Mouse (Mus musculus) hindbrain, postnatal 0 days (tissue): ENCODE results near the gene E2f8. TPM values are rescaled to one million over a fixed set of nuclear protein-coding genes. Genes with fewer than 3 reads are reported as not detected.

Source experiments
- ATAC-seq: fragments of 200-750 bp; cut with Nextera tagmentation; 2 replicates; pipeline ENCODE4 v1.8.0; 2017; ENCODE audit warnings: mild to moderate bottlenecking, moderate TSS enrichment, moderate library complexity
- DNase-seq: peaks from one replicate; pipeline ENCODE4 v3.0.0-alpha.2; 2015; ENCODE audit warnings: low spot score
- H3K27ac ChIP-seq: fragments of 300-500 bp; sonication (generic); 2 replicates; pipeline ENCODE4 v1.5.1; 2014; ENCODE audit warnings: mild to moderate bottlenecking
- H3K27me3 ChIP-seq: fragments of 300-500 bp; sonication (generic); 2 replicates; pipeline ENCODE4 v1.6.1; 2014; ENCODE audit warnings: low read length, mixed read lengths; ENCODE audit not compliant: insufficient read depth
- H3K36me3 ChIP-seq: fragments of 300-500 bp; sonication (generic); 2 replicates; pipeline ENCODE4 v1.6.1; 2014; ENCODE audit warnings: low read length, mixed read lengths; ENCODE audit not compliant: insufficient read depth
- H3K4me1 ChIP-seq: fragments of 300-500 bp; sonication (generic); 2 replicates; pipeline ENCODE4 v1.6.1; 2014; ENCODE audit warnings: antibody characterized with exemption, low read length, mixed read lengths; ENCODE audit not compliant: insufficient read depth
- H3K4me2 ChIP-seq: fragments of 300-500 bp; sonication (generic); 2 replicates; pipeline ENCODE4 v1.6.1; 2014; ENCODE audit warnings: low read depth, mild to moderate bottlenecking, low read length, moderate library complexity, mixed read lengths
- H3K4me3 ChIP-seq: fragments of 300-500 bp; sonication (generic); 2 replicates; pipeline ENCODE4 v1.5.1; 2014; ENCODE audit warnings: low read length
- H3K9ac ChIP-seq: fragments of 300-500 bp; sonication (generic); replicated peaks from 2 replicates; pipeline ENCODE4 v1.6.1; 2014; ENCODE audit warnings: mild to moderate bottlenecking, low read length, moderate library complexity, mixed read lengths
- H3K9me3 ChIP-seq: fragments of 300-500 bp; sonication (generic); 2 replicates; pipeline ENCODE4 v1.6.1; 2016; ENCODE audit warnings: low read length, mixed read lengths
- CTCF ChIP-seq: IDR thresholded peaks from 2 replicates; pipeline ENCODE4 v1.5.1; 2016; ENCODE audit warnings: antibody characterized with exemption, control low read depth, low read depth
- WGBS: fragments of 180-500 bp; shearing (Covaris S2); extraction: QIAGEN DNeasy Blood & Tissue Kit; methylation state at CpG from one replicate; pipeline ENCODE4 v1.1.7; 2014; 5-methylcytosine and 5-hydroxymethylcytosine counted together
- polyA plus RNA-seq: library from polyadenylated mRNA; unstranded; fragments of >200 nt; fragmentation: Nextera tagmentation; extraction: Ambion mirVana; gene quantifications from 2 replicates; pipeline ENCODE4 v1.2.1, GENCODE M21; 2015
- total RNA-seq: library from RNA; depleted of rRNA; stranded (reverse); fragments of >200 nt; gene quantifications from 2 replicates; pipeline ENCODE4 v1.2.3, GENCODE M21; 2014

Gene E2f8
- total and polyA plus RNA-seq, 2 experiments from 2014 or later, result 2.0 to 2.6 TPM

- no peaks in the 10 kb centered on the region for H3K36me3 ChIP-seq
- ATAC-seq (peak; percentile 46; the same call in 1 of the 2 replicates), DNase-seq (peak; percentile 82)
- no peaks in the 10 kb centered on the region for H3K27me3 ChIP-seq
- no peaks in the 10 kb centered on the region for H3K9me3 ChIP-seq
- 1% methylated on average over 6 of the region's 6 CpGs for WGBS
- TF ChIP-seq CTCF, result peak; percentile 90
- no peak overlapping the region for H3K9ac ChIP-seq
- H3K4me1 ChIP-seq, result peaks cover 6% of the 10 kb centered on the region; the same call in 1 of the 2 replicates
- H3K4me3 ChIP-seq, result no peak overlapping the region
- no peak overlapping the region for H3K4me2 ChIP-seq
- H3K27ac ChIP-seq, result no peak overlapping the region
Measured at GRCm38 (mm10) chr7:48894152-48894551, 12.8 kb upstream of the E2f8 start.

DNA sequence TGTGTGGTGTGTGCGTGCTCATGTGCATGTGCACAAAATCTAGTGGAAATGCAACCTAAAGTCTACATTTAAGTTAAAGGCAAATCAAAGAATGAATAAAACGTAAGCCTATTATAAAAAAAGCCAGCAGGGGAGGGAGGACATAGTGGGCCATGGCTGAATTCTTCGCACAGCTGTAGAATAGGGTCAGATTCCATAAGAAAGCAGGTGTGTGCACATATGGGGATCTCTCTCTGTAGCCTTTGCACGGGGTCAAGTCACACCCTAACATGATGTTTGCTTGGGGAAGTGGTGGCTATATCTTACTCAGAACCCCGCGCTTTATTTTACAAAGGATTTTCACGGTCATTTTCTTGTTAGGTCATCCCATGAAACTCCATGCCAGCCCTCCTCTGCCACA, 11.7 kb upstream of the E2f8 start:
- Histone ChIP-seq H3K27ac (no peak overlapping the region), H3K9ac (no peak overlapping the region)

GRCm38 (mm10) chr7:48891029-48891428, 9.6 kb upstream of the E2f8 start:
- no peak overlapping the region for H3K4me3 ChIP-seq
- no peaks in the 10 kb centered on the region for H3K36me3 ChIP-seq
- H3K27ac ChIP-seq, result no peak overlapping the region
- H3K4me1 ChIP-seq, result no peaks in the 10 kb centered on the region; the same call in 1 of the 2 replicates
- WGBS, result 27% methylated on average over 5 of the region's 5 CpGs
- H3K4me2 ChIP-seq, result no peak overlapping the region
- no peak for TF ChIP-seq CTCF
- ATAC-seq, result no peak
- H3K9ac ChIP-seq, result no peak overlapping the region
- no peak for DNase-seq
- H3K9me3 ChIP-seq, result no peaks in the 10 kb centered on the region
- H3K27me3 ChIP-seq, result no peaks in the 10 kb centered on the region

More for the DNA sequence above, 11.7 kb upstream of the E2f8 start:
- H3K36me3 ChIP-seq, result no peaks in the 10 kb centered on the region
- H3K9me3 ChIP-seq, result no peaks in the 10 kb centered on the region
- peaks cover 6% of the 10 kb centered on the region; the same call in 1 of the 2 replicates for H3K4me1 ChIP-seq
- TF ChIP-seq CTCF, result no peak
- H3K4me3 ChIP-seq, result no peak overlapping the region
- no peaks in the 10 kb centered on the region for H3K27me3 ChIP-seq
- DNase-seq (no peak), ATAC-seq (no peak)
- H3K4me2 ChIP-seq, result no peak overlapping the region
- 71% methylated on average over 7 of the region's 7 CpGs for WGBS

DNA sequence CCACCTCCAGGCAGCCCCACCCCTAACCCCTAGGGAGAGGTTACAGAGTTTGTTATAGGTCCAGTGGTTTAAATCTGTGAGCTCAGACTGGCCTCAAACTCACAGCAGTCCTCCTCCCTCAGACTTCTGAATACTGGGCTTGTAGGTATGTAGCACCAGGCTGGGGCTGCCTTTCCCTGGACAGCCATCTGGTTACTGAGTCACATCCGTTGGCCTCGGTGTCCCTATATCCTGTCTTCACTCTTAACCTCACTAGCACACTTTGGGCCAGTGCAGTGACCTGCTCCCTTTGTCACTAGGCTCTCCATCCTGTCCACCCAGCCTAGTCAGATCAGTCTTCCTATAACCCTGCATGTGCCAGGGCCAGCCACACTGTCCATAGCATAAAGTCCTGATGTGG, 7.4 kb upstream of the E2f8 start:
- no peak for TF ChIP-seq CTCF

GRCm38 (mm10) chr7:48887973-48888372, 6.6 kb upstream of the E2f8 start:
- no peaks in the 10 kb centered on the region for H3K36me3 ChIP-seq
- no peak overlapping the region for H3K4me3 ChIP-seq
- no peak for TF ChIP-seq CTCF
- no peaks in the 10 kb centered on the region for H3K9me3 ChIP-seq
- H3K4me2 ChIP-seq, result no peak overlapping the region
- ATAC-seq (no peak), DNase-seq (no peak)
- no peak overlapping the region for H3K9ac ChIP-seq
- H3K4me1 ChIP-seq, result no peaks in the 10 kb centered on the region
- no peak overlapping the region for H3K27ac ChIP-seq
- no peaks in the 10 kb centered on the region; the same call in 1 of the 2 replicates for H3K27me3 ChIP-seq
- WGBS, result 53% methylated on average over 8 of the region's 8 CpGs

More for the DNA sequence above, 7.4 kb upstream of the E2f8 start:
- H3K27ac ChIP-seq, result no peak overlapping the region
- ATAC-seq (no peak), DNase-seq (no peak)
- H3K4me3 ChIP-seq, result no peak overlapping the region
- H3K36me3 ChIP-seq, result no peaks in the 10 kb centered on the region
- no peaks in the 10 kb centered on the region; the same call in 1 of the 2 replicates for H3K27me3 ChIP-seq
- no peaks in the 10 kb centered on the region for H3K4me1 ChIP-seq
- 74% methylated on average over 2 of the region's 2 CpGs for WGBS
- H3K9me3 ChIP-seq, result no peaks in the 10 kb centered on the region
- no peak overlapping the region for H3K9ac ChIP-seq
- no peak overlapping the region for H3K4me2 ChIP-seq

- TF ChIP-seq CTCF, result no peak
- H3K4me2 ChIP-seq, result no peak overlapping the region
- H3K27me3 ChIP-seq, result peaks cover 6% of the 10 kb centered on the region
- H3K36me3 ChIP-seq, result no peaks in the 10 kb centered on the region
- no peak for ATAC-seq
- no peak overlapping the region for H3K27ac ChIP-seq
- WGBS, result 72% methylated on average over 5 of the region's 5 CpGs
- no peak overlapping the region for H3K9ac ChIP-seq
- no peak for DNase-seq
- no peaks in the 10 kb centered on the region; the same call in 1 of the 2 replicates for H3K4me1 ChIP-seq
- no peaks in the 10 kb centered on the region for H3K9me3 ChIP-seq
- no peak overlapping the region for H3K4me3 ChIP-seq
Measured at GRCm38 (mm10) chr7:48884266-48884611, 2.8 kb upstream of the E2f8 start.

- no peak overlapping the region for H3K4me3 ChIP-seq
- no peak for DNase-seq
- H3K9ac ChIP-seq, result no peak overlapping the region
- peaks cover 6% of the 10 kb centered on the region for H3K27me3 ChIP-seq
- H3K27ac ChIP-seq, result no peak overlapping the region
- H3K9me3 ChIP-seq, result no peaks in the 10 kb centered on the region
- no peak overlapping the region for H3K4me2 ChIP-seq
- 86% methylated on average over 4 of the region's 4 CpGs for WGBS
- no peak for ATAC-seq
- H3K4me1 ChIP-seq, result no peaks in the 10 kb centered on the region; the same call in 1 of the 2 replicates
- H3K36me3 ChIP-seq, result no peaks in the 10 kb centered on the region
- no peak for TF ChIP-seq CTCF
Measured at GRCm38 (mm10) chr7:48883525-48884265, 2.3 kb upstream of the E2f8 start.
